Mouse (Mus musculus) forebrain, embryonic 16.5 days (tissue): ENCODE data around the gene Gm20388. TPM values are rescaled to one million over a fixed set of nuclear protein-coding genes. Genes with fewer than 3 reads are reported as not detected.

Experiments
- ATAC-seq: fragments of 200-750 bp; cut with Nextera tagmentation; 2 replicates; pipeline ENCODE4 v1.8.0; 2017; ENCODE audit warnings: mild to moderate bottlenecking, moderate library complexity
- H3K27ac ChIP-seq: fragments of 300-500 bp; sonication (generic); 2 replicates; pipeline ENCODE4 v1.5.1; 2014; ENCODE audit warnings: low read length, control low read depth
- H3K27me3 ChIP-seq: fragments of 300-500 bp; sonication (generic); replicated peaks from 2 replicates; pipeline ENCODE4 v1.6.1; 2014; ENCODE audit warnings: low read length; ENCODE audit not compliant: control insufficient read depth, insufficient read depth
- H3K36me3 ChIP-seq: fragments of 300-500 bp; sonication (generic); 2 replicates; pipeline ENCODE4 v1.6.1; 2014; ENCODE audit not compliant: control insufficient read depth, insufficient read depth
- H3K4me1 ChIP-seq: fragments of 300-500 bp; sonication (generic); replicated peaks from 2 replicates; pipeline ENCODE4 v1.6.1; 2014; ENCODE audit warnings: low read length; ENCODE audit not compliant: control insufficient read depth, insufficient read depth
- H3K4me2 ChIP-seq: fragments of 300-500 bp; sonication (generic); 2 replicates; pipeline ENCODE4 v1.6.1; 2014; ENCODE audit warnings: mild to moderate bottlenecking, low read length, control low read depth
- H3K4me3 ChIP-seq: fragments of 300-500 bp; sonication (generic); replicated peaks from 2 replicates; pipeline ENCODE4 v1.5.1; 2014; ENCODE audit warnings: mild to moderate bottlenecking, low read length, control low read depth
- H3K9ac ChIP-seq: fragments of 300-500 bp; sonication (generic); replicated peaks from 2 replicates; pipeline ENCODE4 v1.6.1; 2014; ENCODE audit warnings: low read depth, low read length, control low read depth
- H3K9me3 ChIP-seq: fragments of 300-500 bp; sonication (generic); 2 replicates; pipeline ENCODE4 v1.6.1; 2016; ENCODE audit warnings: low read length; ENCODE audit not compliant: control insufficient read depth
- WGBS: fragments of 180-500 bp; shearing (Covaris S2); extraction: QIAGEN DNeasy Blood & Tissue Kit; methylation state at CpG from one replicate; pipeline ENCODE4 v1.1.7; 2014; 5-methylcytosine and 5-hydroxymethylcytosine counted together
- polyA plus RNA-seq: library from polyadenylated mRNA; unstranded; fragments of >200 nt; fragmentation: Nextera tagmentation; extraction: Ambion mirVana; gene quantifications from 2 replicates; pipeline ENCODE4 v1.2.1, GENCODE M21; 2015

The Gm20388 gene
- polyA plus RNA-seq, 1 experiment from 2014 or later = 4.7 TPM

DNA sequence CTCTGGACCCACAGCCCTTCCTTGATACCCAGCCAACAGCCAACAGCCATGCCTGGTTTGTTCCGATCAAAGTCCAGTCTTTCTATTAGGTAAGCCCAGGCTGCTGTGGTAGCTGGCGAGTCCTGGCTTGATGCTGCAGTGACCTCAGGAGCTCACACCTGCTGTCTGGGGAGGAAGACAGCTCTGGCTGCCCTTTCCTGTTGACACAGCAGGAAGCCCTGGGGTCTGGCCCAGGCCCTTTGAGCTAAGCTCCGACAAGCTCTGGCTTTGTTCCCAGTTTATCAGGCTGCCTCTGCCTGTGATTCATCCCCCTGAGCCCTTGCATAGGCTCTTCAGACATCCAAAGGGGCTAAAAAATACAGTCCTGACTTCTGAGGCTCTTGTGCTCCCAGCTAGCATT lies 25.0 kb upstream of the Gm20388 start:
- Histone ChIP-seq H3K4me1 (peaks cover 8% of the 10 kb centered on the region; the same call in 1 of the 2 replicates), H3K36me3 (no peaks in the 10 kb centered on the region), H3K27ac (no peak overlapping the region), H3K4me2 (no peak overlapping the region), H3K9me3 (no peaks in the 10 kb centered on the region), H3K4me3 (no peak overlapping the region), H3K9ac (no peak overlapping the region), H3K27me3 (no peaks in the 10 kb centered on the region)
- 31% methylated on average over 3 of the region's 3 CpGs for WGBS
- ATAC-seq = 0 out of 2 replicates have a peak, but pooled peaks have one; percentile 15

DNA sequence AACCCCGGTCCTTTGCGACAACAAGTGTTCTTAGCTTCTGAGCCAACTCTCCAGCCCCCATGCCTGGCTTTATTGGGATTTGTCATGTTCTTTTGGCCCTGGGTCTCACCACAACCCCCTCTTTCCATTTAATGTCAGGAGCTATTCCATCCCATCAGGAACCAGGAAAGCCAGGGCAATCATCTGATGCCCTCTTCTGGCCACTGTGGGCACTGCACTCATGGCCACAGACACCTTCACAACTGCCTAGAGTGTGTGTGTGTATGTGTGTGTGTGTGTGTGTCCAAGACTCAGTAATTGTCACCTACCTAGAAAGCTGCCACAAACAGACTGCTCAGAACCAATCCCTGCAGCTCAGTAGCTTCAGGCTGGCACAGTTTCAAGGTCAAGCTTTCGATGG lies 23.5 kb upstream of the Gm20388 start:
- 88% methylated on average over 3 of the region's 3 CpGs for WGBS
- H3K9me3 ChIP-seq = no peaks in the 10 kb centered on the region
- ATAC-seq = no peak
- no peak overlapping the region for H3K4me2 ChIP-seq
- no peak overlapping the region for H3K27ac ChIP-seq
- no peaks in the 10 kb centered on the region for H3K27me3 ChIP-seq
- no peaks in the 10 kb centered on the region for H3K36me3 ChIP-seq
- no peak overlapping the region for H3K4me3 ChIP-seq
- H3K9ac ChIP-seq = no peak overlapping the region
- H3K4me1 ChIP-seq = peaks cover 8% of the 10 kb centered on the region; the same call in 1 of the 2 replicates

GRCm38 (mm10) chr8:119888012-119888411 lies 22.6 kb upstream of the Gm20388 start:
- H3K9ac ChIP-seq = no peak overlapping the region
- no peak overlapping the region for H3K4me3 ChIP-seq
- H3K9me3 ChIP-seq = no peaks in the 10 kb centered on the region
- WGBS = 63% methylated on average over 4 of the region's 4 CpGs
- H3K27ac ChIP-seq = 0 out of 2 replicates have a peak overlapping the region, but pooled peaks have one; percentile 4
- H3K27me3 ChIP-seq = no peaks in the 10 kb centered on the region
- H3K4me1 ChIP-seq = peaks cover 8% of the 10 kb centered on the region; the same call in 1 of the 2 replicates
- no peak for ATAC-seq
- H3K36me3 ChIP-seq = no peaks in the 10 kb centered on the region
- no peak overlapping the region for H3K4me2 ChIP-seq

GRCm38 (mm10) chr8:119897069-119897468 lies 13.6 kb upstream of the Gm20388 start:
- Histone ChIP-seq H3K27me3 (peaks cover 7% of the 10 kb centered on the region), H3K9ac (no peak overlapping the region), H3K36me3 (no peaks in the 10 kb centered on the region), H3K27ac (no peak overlapping the region), H3K9me3 (no peaks in the 10 kb centered on the region), H3K4me2 (no peak overlapping the region), H3K4me1 (no peaks in the 10 kb centered on the region), H3K4me3 (no peak overlapping the region)
- no peak for ATAC-seq
- 80% methylated on average over 4 of the region's 4 CpGs for WGBS

GRCm38 (mm10) chr8:119897933-119898332 lies 12.7 kb upstream of the Gm20388 start:
- Histone ChIP-seq H3K27ac (no peak overlapping the region), H3K4me2 (no peak overlapping the region), H3K27me3 (peaks cover 7% of the 10 kb centered on the region), H3K4me1 (no peaks in the 10 kb centered on the region), H3K36me3 (no peaks in the 10 kb centered on the region), H3K4me3 (no peak overlapping the region), H3K9ac (no peak overlapping the region), H3K9me3 (no peaks in the 10 kb centered on the region)
- no peak for ATAC-seq
- WGBS = 27% methylated on average over 13 of the region's 13 CpGs

DNA sequence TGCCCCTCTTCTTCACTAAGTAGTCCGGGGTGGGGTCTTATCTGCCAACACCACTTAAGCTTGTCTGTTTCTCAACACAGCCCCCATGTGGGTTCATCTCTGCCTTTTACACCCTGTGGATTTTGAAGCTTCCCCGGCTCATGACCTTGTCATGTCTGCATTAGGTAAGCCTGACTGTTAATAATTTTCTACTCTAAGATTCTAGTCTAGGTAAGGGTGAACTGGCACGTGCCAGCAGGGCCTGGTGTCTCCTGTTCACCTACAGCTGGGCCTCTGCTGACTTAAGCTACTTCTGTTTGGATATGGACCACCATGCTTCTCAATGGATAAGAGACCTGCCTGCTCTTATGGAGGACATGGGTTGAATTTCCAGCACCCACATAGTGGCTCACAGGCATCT lies 9.3 kb upstream of the Gm20388 start:
- Histone ChIP-seq H3K9me3 (no peaks in the 10 kb centered on the region), H3K4me2 (no peak overlapping the region), H3K36me3 (no peaks in the 10 kb centered on the region), H3K4me1 (no peaks in the 10 kb centered on the region), H3K27ac (no peak overlapping the region), H3K9ac (no peak overlapping the region), H3K27me3 (peaks cover 7% of the 10 kb centered on the region), H3K4me3 (no peak overlapping the region)
- 79% methylated on average over 3 of the region's 3 CpGs for WGBS
- ATAC-seq = no peak

- ATAC-seq = no peak
- no peak overlapping the region for H3K4me2 ChIP-seq
- no peaks in the 10 kb centered on the region for H3K9me3 ChIP-seq
- H3K36me3 ChIP-seq = no peaks in the 10 kb centered on the region
- H3K4me3 ChIP-seq = no peak overlapping the region
- WGBS = 83% methylated on average over 8 of the region's 8 CpGs
- H3K9ac ChIP-seq = no peak overlapping the region
- H3K27ac ChIP-seq = no peak overlapping the region
- no peaks in the 10 kb centered on the region for H3K4me1 ChIP-seq
- H3K27me3 ChIP-seq = peaks cover 6% of the 10 kb centered on the region
These were observed 8.7 kb upstream of the Gm20388 start for GRCm38 (mm10) chr8:119901952-119902351.

- Histone ChIP-seq H3K4me2 (no peak overlapping the region), H3K9ac (no peak overlapping the region), H3K4me3 (no peak overlapping the region), H3K4me1 (no peaks in the 10 kb centered on the region), H3K9me3 (no peaks in the 10 kb centered on the region), H3K27me3 (no peaks in the 10 kb centered on the region), H3K27ac (no peak overlapping the region), H3K36me3 (no peaks in the 10 kb centered on the region)
- ATAC-seq = no peak
- WGBS = 62% methylated on average over 12 of the region's 12 CpGs
These were observed 6.2 kb upstream of the Gm20388 start for GRCm38 (mm10) chr8:119904323-119904911.

DNA sequence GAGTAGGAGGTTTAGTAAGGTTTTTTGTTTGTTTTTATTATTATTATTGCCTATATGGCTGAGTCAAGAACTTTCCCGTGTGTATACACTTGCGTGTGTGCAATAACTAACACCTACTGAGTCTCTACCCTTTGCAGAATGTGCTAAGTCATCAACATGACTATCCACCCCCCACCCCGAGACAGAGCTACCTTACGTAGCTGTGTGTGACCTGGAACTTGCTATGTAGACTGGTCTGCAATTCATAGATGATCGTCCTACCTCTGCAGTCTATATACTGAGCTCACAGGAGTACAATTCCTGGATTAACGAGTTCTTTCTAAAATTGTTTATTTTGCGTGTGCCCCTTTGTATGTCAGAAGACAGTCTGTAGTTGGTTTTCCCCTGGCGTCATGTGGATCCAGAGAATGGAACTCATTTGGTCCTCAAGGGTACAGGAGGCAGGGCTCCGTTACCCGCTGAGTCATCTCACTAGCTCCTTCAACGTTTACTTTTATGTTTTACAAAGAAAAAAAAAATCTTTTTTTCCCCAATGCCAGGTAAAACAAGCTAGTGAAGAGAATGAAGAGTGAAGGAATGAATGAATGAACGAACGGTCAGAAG lies 596 bp upstream of the Gm20388 start, which contains the start of gene Usp10:
Gene Usp10 (plus strand): TSS at position 417 of the 603 bp plus-strand sequence.
- peak within 1 kb of the TSS; percentile 67 for H3K4me3 ChIP-seq
- 0 out of 2 replicates have a peak, but pooled peaks cover 2% of the 10 kb centered on the region for H3K27me3 ChIP-seq
- H3K27ac ChIP-seq = peak within 1 kb of the TSS; percentile 93
- H3K4me2 ChIP-seq = peak within 1 kb of the TSS; percentile 74
- no peaks in the 10 kb centered on the region for H3K9me3 ChIP-seq
- no peaks in the 10 kb centered on the region for H3K36me3 ChIP-seq
- 25% methylated on average over 13 of the region's 13 CpGs for WGBS
- H3K9ac ChIP-seq = peak within 1 kb of the TSS; percentile 96
- H3K4me1 ChIP-seq = peaks cover 35% of the 10 kb centered on the region
- ATAC-seq = peak; percentile 16; the same call in 1 of the 2 replicates
